Mouse (Mus musculus): ENCODE results near the gene Abca9. TPM values are rescaled to one million over a fixed set of nuclear protein-coding genes. Genes with fewer than 3 reads are reported as not detected.

Gene Abca9
- total and polyA plus RNA-seq, 3 experiments = not detected

DNA sequence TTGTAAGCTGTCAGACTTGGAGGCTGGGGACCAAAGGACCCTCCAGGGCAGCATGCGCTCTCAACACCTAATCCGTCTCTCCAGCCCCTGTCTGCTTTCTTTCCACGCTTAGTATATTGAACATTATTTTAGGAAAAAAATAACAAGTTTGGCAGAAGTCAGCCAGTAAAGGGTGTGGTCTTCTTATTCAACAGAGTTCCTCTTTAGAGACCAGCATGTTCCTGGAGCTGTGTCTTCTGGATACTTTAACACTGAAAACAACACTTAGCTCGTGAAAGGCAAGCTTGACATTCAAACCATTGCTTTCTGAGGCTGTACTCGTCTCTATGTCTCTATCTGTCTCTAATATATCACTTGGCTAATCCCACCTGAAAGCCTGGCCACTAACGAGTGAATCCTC is 10.9 kb downstream of the Abca9 start:
- Histone ChIP-seq H3K27ac (ENCODE audit: control insufficient read depth, low read depth, low read length) (no peak overlapping the region), H3K9me3 (replicated peaks; ENCODE audit: insufficient read depth, low read length) (no peaks in the 10 kb centered on the region), H3K9ac (ENCODE audit: control insufficient read depth, low read depth, low read length, poor library complexity, severe bottlenecking) (no peak overlapping the region), H3K4me3 (ENCODE audit: control insufficient read depth in 1 of 2, insufficient read depth in 1 of 2, low read depth in 2 of 2, low read length in 2 of 2) (no peak overlapping the region), H3K4me1 (ENCODE audit: control insufficient read depth in 1 of 2, insufficient read depth in 2 of 2, low read length in 2 of 2) (no peaks in the 10 kb centered on the region), H3K79me2 (ENCODE audit: control insufficient read depth, insufficient read depth, low read length, poor library complexity) (no peaks in the 10 kb centered on the region), H3K36me3 (ENCODE audit: control insufficient read depth in 1 of 2, insufficient read depth in 2 of 2, low read length in 2 of 2) (no peaks in the 10 kb centered on the region), H3K27me3 (ENCODE audit: control insufficient read depth in 1 of 2, insufficient read depth in 2 of 2, low read length in 2 of 2) (no peaks in the 10 kb centered on the region)
- no peak for DNase-seq (ENCODE audit: low read depth, low spot score)
- TF ChIP-seq ZC3H11A (IDR thresholded peaks at IDR 0.05; ENCODE audit: low read depth, low read length) (no peak), USF1 (IDR thresholded peaks at IDR 0.05; ENCODE audit: low read depth, low read length) (no peak), ELF1 (IDR thresholded peaks at IDR 0.05; ENCODE audit: low read depth, low read length) (no peak), ZMIZ1 (IDR thresholded peaks at IDR 0.05; ENCODE audit: low read depth, low read length) (no peak), TCF12 (IDR thresholded peaks at IDR 0.05; ENCODE audit: low read depth, low read length) (no peak), ZNF384 (IDR thresholded peaks at IDR 0.05; ENCODE audit: low read depth, low read length) (no peak), TAL1 (IDR thresholded peaks at IDR 0.05; ENCODE audit: low read length) (no peak), ETS1 (IDR thresholded peaks at IDR 0.05; ENCODE audit: low read depth, low read length) (no peak), POLR2A (IDR thresholded peaks at IDR 0.05; ENCODE audit: control insufficient read depth in 1 of 2, insufficient read depth in 1 of 2, low read depth in 1 of 2, low read length in 2 of 2, poor library complexity in 1 of 2) (no peak), GABPA (IDR thresholded peaks at IDR 0.05; ENCODE audit: low read depth, low read length) (no peak), SMC3 (IDR thresholded peaks at IDR 0.05; ENCODE audit: low read depth, low read length) (no peak), POLR2AphosphoS5 (IDR thresholded peaks at IDR 0.05; ENCODE audit: borderline replicate concordance, low read depth, low read length) (no peak), KAT2A (conservative IDR thresholded peaks at IDR 0.05; ENCODE audit: low read depth, low read length) (no peak), JUND (IDR thresholded peaks at IDR 0.05; ENCODE audit: low read depth, low read length) (no peak), MAX (IDR thresholded peaks at IDR 0.05; ENCODE audit: low read length) (no peak), CHD2 (IDR thresholded peaks at IDR 0.05; ENCODE audit: low read length) (no peak), RAD21 (IDR thresholded peaks at IDR 0.05; ENCODE audit: low read depth, low read length) (no peak), BHLHE40 (IDR thresholded peaks at IDR 0.05; ENCODE audit: borderline replicate concordance, low read depth, low read length) (no peak), GATA1 (IDR thresholded peaks at IDR 0.05; ENCODE audit: low read depth, low read length) (no peak)

DNA sequence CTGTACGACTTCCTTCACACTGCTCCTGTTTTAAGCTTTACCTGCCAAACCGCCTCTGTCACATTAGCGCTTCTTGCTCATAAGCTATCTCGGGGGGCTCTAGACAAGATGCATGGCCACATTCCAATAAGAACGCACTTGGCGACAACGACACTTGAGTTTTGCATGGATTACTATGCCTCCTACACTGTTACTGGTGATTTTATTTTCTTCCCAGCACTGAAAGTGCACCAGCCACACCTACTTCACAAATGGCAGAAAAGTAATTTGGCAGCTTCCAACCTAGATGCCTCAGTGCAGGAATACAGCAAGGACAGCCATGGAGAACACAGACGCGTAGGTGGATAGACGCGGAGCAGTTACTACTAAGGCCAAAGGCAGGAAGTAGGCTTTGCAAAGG is 12.0 kb downstream of the Abca9 start:
- Histone ChIP-seq H3K4me3 (ENCODE audit: control insufficient read depth in 1 of 2, insufficient read depth in 1 of 2, low read depth in 2 of 2, low read length in 2 of 2) (no peak overlapping the region), H3K9ac (ENCODE audit: control insufficient read depth, low read depth, low read length, poor library complexity, severe bottlenecking) (no peak overlapping the region), H3K36me3 (ENCODE audit: control insufficient read depth in 1 of 2, insufficient read depth in 2 of 2, low read length in 2 of 2) (no peaks in the 10 kb centered on the region), H3K27ac (ENCODE audit: control insufficient read depth, low read depth, low read length) (no peak overlapping the region), H3K4me1 (ENCODE audit: control insufficient read depth in 1 of 2, insufficient read depth in 2 of 2, low read length in 2 of 2) (no peaks in the 10 kb centered on the region), H3K27me3 (ENCODE audit: control insufficient read depth in 1 of 2, insufficient read depth in 2 of 2, low read length in 2 of 2) (no peaks in the 10 kb centered on the region), H3K79me2 (ENCODE audit: control insufficient read depth, insufficient read depth, low read length, poor library complexity) (no peaks in the 10 kb centered on the region), H3K9me3 (replicated peaks; ENCODE audit: insufficient read depth, low read length) (no peaks in the 10 kb centered on the region)
- DNase-seq (ENCODE audit: low read depth, low spot score) = no peak
- TF ChIP-seq NELFE (IDR thresholded peaks at IDR 0.05; ENCODE audit: low read depth, low read length) = no peak
- no peak for TF ChIP-seq BHLHE40 (IDR thresholded peaks at IDR 0.05; ENCODE audit: borderline replicate concordance, low read depth, low read length)
- no peak for TF ChIP-seq MYC (IDR thresholded peaks at IDR 0.05; ENCODE audit: low read depth, low read length)
- no peak for TF ChIP-seq ZNF384 (IDR thresholded peaks at IDR 0.05; ENCODE audit: low read depth, low read length)
- no peak for TF ChIP-seq MYB (IDR thresholded peaks at IDR 0.05; ENCODE audit: low read depth, low read length)
- TF ChIP-seq RAD21 (IDR thresholded peaks at IDR 0.05; ENCODE audit: low read depth, low read length) = no peak
- TF ChIP-seq TAL1 (IDR thresholded peaks at IDR 0.05; ENCODE audit: low read length) = no peak
- TF ChIP-seq UBTF (IDR thresholded peaks at IDR 0.05; ENCODE audit: borderline replicate concordance, insufficient read depth, low read depth, low read length) = no peak
- no peak for TF ChIP-seq KAT2A (conservative IDR thresholded peaks at IDR 0.05; ENCODE audit: low read depth, low read length)
- TF ChIP-seq POLR2A (IDR thresholded peaks at IDR 0.05; ENCODE audit: control insufficient read depth in 1 of 2, insufficient read depth in 1 of 2, low read depth in 1 of 2, low read length in 2 of 2, poor library complexity in 1 of 2) = no peak
- TF ChIP-seq CHD2 (IDR thresholded peaks at IDR 0.05; ENCODE audit: low read length) = no peak
- TF ChIP-seq USF1 (IDR thresholded peaks at IDR 0.05; ENCODE audit: low read depth, low read length) = no peak
- no peak for TF ChIP-seq POLR2AphosphoS2 (IDR thresholded peaks at IDR 0.05; ENCODE audit: low read length)
- TF ChIP-seq MEF2A (IDR thresholded peaks at IDR 0.05; ENCODE audit: extremely low read depth, insufficient replicate concordance, low read depth, low read length, poor library complexity, severe bottlenecking) = no peak
